Mouse (Mus musculus) small intestine, adult 2 months (tissue): ENCODE data around the gene Fam198b. TPM values are rescaled to one million over a fixed set of nuclear protein-coding genes. Genes with fewer than 3 reads are reported as not detected.

Experiments
- H3K27ac ChIP-seq: fragments of 200-500 bp; 2 replicates; pipeline ENCODE4 v1.5.1; 2012; ENCODE audit warnings: low read depth, low read length, control low read depth, inconsistent platforms; ENCODE audit not compliant: insufficient read depth
- H3K27me3 ChIP-seq: fragments of 200-500 bp; 2 replicates; pipeline ENCODE4 v1.6.1; 2012; ENCODE audit warnings: mild to moderate bottlenecking, moderate library complexity, low read length, inconsistent platforms; ENCODE audit not compliant: control insufficient read depth, insufficient read depth
- H3K36me3 ChIP-seq: fragments of 200-500 bp; 2 replicates; pipeline ENCODE4 v1.6.1; 2012; ENCODE audit warnings: mild to moderate bottlenecking, low read length, control low read depth, inconsistent platforms; ENCODE audit not compliant: control insufficient read depth, insufficient read depth
- H3K4me1 ChIP-seq: fragments of 200-500 bp; 2 replicates; pipeline ENCODE4 v1.6.1; 2012; ENCODE audit warnings: low read length, inconsistent platforms, mixed read lengths; ENCODE audit not compliant: control insufficient read depth, insufficient read depth, insufficient read length
- H3K4me3 ChIP-seq: fragments of 200-500 bp; 2 replicates; pipeline ENCODE4 v1.5.1; 2012; ENCODE audit warnings: low read depth, mild to moderate bottlenecking, control low read depth, inconsistent platforms, low read length, moderate library complexity
- CTCF ChIP-seq: fragments of 200-500 bp; IDR thresholded peaks from 2 replicates; pipeline ENCODE4 v1.5.1; 2012; ENCODE audit warnings: low read depth, mild to moderate bottlenecking, control low read depth, inconsistent platforms, low read length, moderate library complexity, mixed read lengths; ENCODE audit not compliant: insufficient replicate concordance, insufficient read length; ENCODE audit errors: extremely low read depth
- POLR2A ChIP-seq: fragments of 200-500 bp; IDR thresholded peaks from 2 replicates; pipeline ENCODE4 v1.6.1; 2012; ENCODE audit warnings: low read depth, mild to moderate bottlenecking, control low read depth, inconsistent platforms, low read length, moderate library complexity
- WGBS: fragments of 180-500 bp; shearing (Covaris S2); methylation state at CpG from one replicate; pipeline ENCODE4 v1.1.7; 2018; 5-methylcytosine and 5-hydroxymethylcytosine counted together
- polyA plus RNA-seq: library from polyadenylated mRNA; depleted of rRNA; stranded (reverse); fragments of >200 nt; gene quantifications from 2 replicates; pipeline ENCODE4 v1.2.3, GENCODE M21; 2012

Fam198b gene
- polyA plus RNA-seq, 1 experiment, result 1.2 TPM

DNA sequence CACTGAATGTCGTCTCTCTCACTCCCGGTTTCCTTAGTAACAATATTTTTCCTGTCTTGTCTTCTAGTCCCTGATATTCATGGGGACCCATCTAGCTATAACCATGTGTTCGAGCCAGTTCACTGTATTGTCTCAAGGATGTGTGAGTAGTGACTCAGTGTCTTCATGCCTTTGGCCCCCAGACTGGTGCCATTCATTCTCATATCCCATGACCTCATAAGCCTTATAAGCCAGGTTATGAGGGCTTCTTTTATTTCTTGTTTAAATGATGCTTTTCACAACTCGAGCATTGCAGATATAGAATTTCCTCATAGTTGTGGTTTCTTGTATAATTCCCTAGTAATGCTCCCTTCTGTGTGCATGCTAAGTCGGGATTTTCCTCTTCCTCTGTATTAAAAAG is 31.9 kb downstream of the Fam198b start:
- Histone ChIP-seq H3K27me3 (no peaks in the 10 kb centered on the region), H3K27ac (no peak overlapping the region), H3K36me3 (no peaks in the 10 kb centered on the region), H3K4me1 (peaks cover 11% of the 10 kb centered on the region), H3K4me3 (no peak overlapping the region)
- TF ChIP-seq CTCF (no peak), POLR2A (no peak)
- 90% methylated on average over 5 of the region's 5 CpGs for WGBS

DNA sequence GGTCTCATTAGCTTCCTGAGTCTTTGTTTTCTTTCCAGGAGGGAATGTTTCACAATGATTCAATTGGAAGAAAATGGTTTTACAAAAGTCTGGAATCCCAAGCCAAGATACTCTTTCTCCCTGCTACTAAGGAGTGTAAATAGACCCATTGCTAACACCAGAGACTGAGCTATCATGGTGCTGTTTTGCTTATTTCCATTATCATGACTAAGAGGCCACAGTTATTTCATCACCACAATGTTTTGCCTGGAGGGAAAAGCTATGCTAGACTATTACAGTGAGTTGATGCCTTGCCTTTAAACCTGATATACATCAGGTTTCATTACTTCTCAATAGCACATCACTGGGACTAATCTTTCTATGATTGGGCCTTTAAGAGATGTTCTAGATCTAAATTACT is 34.4 kb downstream of the Fam198b start:
- H3K36me3 ChIP-seq, result no peaks in the 10 kb centered on the region
- no peak overlapping the region for H3K4me3 ChIP-seq
- peaks cover 7% of the 10 kb centered on the region for H3K4me1 ChIP-seq
- TF ChIP-seq CTCF (no peak), POLR2A (no peak)
- H3K27ac ChIP-seq, result no peak overlapping the region
- no peaks in the 10 kb centered on the region for H3K27me3 ChIP-seq

- no peaks in the 10 kb centered on the region for H3K4me1 ChIP-seq
- TF ChIP-seq POLR2A, result no peak
- no peak for TF ChIP-seq CTCF
- WGBS, result 66% methylated on average over 5 of the region's 5 CpGs
- H3K36me3 ChIP-seq, result no peaks in the 10 kb centered on the region
- no peaks in the 10 kb centered on the region for H3K27me3 ChIP-seq
- H3K27ac ChIP-seq, result no peak overlapping the region
- H3K4me3 ChIP-seq, result no peak overlapping the region
Observed at GRCm38 (mm10) chr3:79925950-79926697, 41.8 kb downstream of the Fam198b start.

- WGBS, result 64% methylated on average over 4 of the region's 4 CpGs
- Histone ChIP-seq H3K27me3 (no peaks in the 10 kb centered on the region), H3K36me3 (no peaks in the 10 kb centered on the region), H3K4me1 (no peaks in the 10 kb centered on the region), H3K4me3 (no peak overlapping the region), H3K27ac (no peak overlapping the region)
- TF ChIP-seq CTCF (no peak), POLR2A (no peak)
Observed at GRCm38 (mm10) chr3:79927050-79927449, 42.7 kb downstream of the Fam198b start.

- H3K4me3 ChIP-seq, result no peak overlapping the region
- H3K4me1 ChIP-seq, result no peaks in the 10 kb centered on the region
- H3K27ac ChIP-seq, result no peak overlapping the region
- TF ChIP-seq CTCF (no peak), POLR2A (no peak)
- H3K36me3 ChIP-seq, result no peaks in the 10 kb centered on the region
- no peaks in the 10 kb centered on the region for H3K27me3 ChIP-seq
- WGBS, result 73% methylated on average over 5 of the region's 5 CpGs
Observed at GRCm38 (mm10) chr3:79928409-79928808, 44.1 kb downstream of the Fam198b start.

GRCm38 (mm10) chr3:79930141-79930744 is 45.9 kb downstream of the Fam198b start:
- H3K27ac ChIP-seq, result no peak overlapping the region
- TF ChIP-seq POLR2A (no peak), CTCF (no peak)
- H3K4me1 ChIP-seq, result no peaks in the 10 kb centered on the region
- no peaks in the 10 kb centered on the region for H3K36me3 ChIP-seq
- WGBS, result 62% methylated on average over 7 of the region's 7 CpGs
- H3K4me3 ChIP-seq, result no peak overlapping the region
- H3K27me3 ChIP-seq, result no peaks in the 10 kb centered on the region

DNA sequence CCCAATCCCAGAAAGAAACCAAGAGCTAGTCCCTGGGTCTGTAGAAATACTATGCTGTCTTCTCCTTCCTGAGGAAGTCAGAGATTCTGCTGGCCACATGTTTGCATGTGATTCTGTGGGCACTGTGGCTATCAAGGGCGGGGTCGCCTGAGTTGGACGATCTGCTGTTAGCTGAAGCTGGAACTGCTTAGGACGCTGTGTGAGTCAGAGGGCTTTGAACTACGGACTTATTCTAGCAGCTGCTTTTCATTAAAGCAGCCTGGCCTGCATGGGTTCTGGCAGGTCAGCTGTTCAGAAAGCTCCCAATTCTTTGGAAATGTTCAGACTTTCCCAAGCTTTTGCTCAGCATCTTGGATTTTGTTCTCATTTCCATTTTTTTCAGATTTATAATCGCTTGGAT is 51.9 kb downstream of the Fam198b start:
- Histone ChIP-seq H3K36me3 (no peaks in the 10 kb centered on the region), H3K27me3 (no peaks in the 10 kb centered on the region), H3K27ac (no peak overlapping the region), H3K4me1 (no peaks in the 10 kb centered on the region), H3K4me3 (no peak overlapping the region)
- 33% methylated on average over 6 of the region's 6 CpGs for WGBS
- TF ChIP-seq CTCF (no peak), POLR2A (no peak)
